Mouse (Mus musculus) testis, adult 2 months (tissue): Measurements from ENCODE around the gene Gm5724. TPM values are rescaled to one million over a fixed set of nuclear protein-coding genes. Genes with fewer than 3 reads are reported as not detected.

Experiments used
- H3K27ac ChIP-seq: fragments of 200-500 bp; 2 replicates; pipeline ENCODE4 v1.5.1; 2012; ENCODE audit warnings: low read depth, low read length; ENCODE audit not compliant: control insufficient read depth, insufficient read depth
- H3K27me3 ChIP-seq: fragments of 200-500 bp; 2 replicates; pipeline ENCODE4 v1.6.1; 2012; ENCODE audit warnings: mild to moderate bottlenecking, low read length, moderate library complexity; ENCODE audit not compliant: control insufficient read depth, insufficient read depth
- H3K36me3 ChIP-seq: fragments of 200-500 bp; 2 replicates; pipeline ENCODE4 v1.6.1; 2012; ENCODE audit warnings: mild to moderate bottlenecking, low read length; ENCODE audit not compliant: control insufficient read depth, insufficient read depth
- H3K4me1 ChIP-seq: fragments of 200-500 bp; 2 replicates; pipeline ENCODE4 v1.6.1; 2012; ENCODE audit warnings: low read length; ENCODE audit not compliant: control insufficient read depth, insufficient read depth
- H3K4me3 ChIP-seq: fragments of 200-500 bp; 2 replicates; pipeline ENCODE4 v1.5.1; 2012; ENCODE audit warnings: low read depth, mild to moderate bottlenecking, low read length, moderate library complexity, mixed read lengths; ENCODE audit not compliant: control insufficient read depth
- CTCF ChIP-seq: fragments of 200-500 bp; IDR thresholded peaks from 2 replicates; pipeline ENCODE4 v1.5.1; 2012; ENCODE audit warnings: low read depth, mild to moderate bottlenecking, inconsistent platforms, low read length, moderate library complexity; ENCODE audit not compliant: control insufficient read depth, insufficient read depth, insufficient replicate concordance
- POLR2A ChIP-seq: fragments of 200-500 bp; IDR thresholded peaks from 2 replicates; pipeline ENCODE4 v1.6.1; 2012; ENCODE audit warnings: low read depth, mild to moderate bottlenecking, inconsistent platforms, low read length, moderate library complexity; ENCODE audit not compliant: control insufficient read depth
- polyA plus RNA-seq: library from polyadenylated mRNA; depleted of rRNA; stranded (reverse); fragments of >200 nt; gene quantifications from 2 replicates; pipeline ENCODE4 v1.2.3, GENCODE M21; 2012; rRNA removed

Gene Gm5724
- polyA plus RNA-seq: 0.61 and 0.80 TPM in 2 replicates

- Histone ChIP-seq H3K4me1 (no peaks in the 10 kb centered on the region), H3K27me3 (no peaks in the 10 kb centered on the region), H3K4me3 (no peak within 1 kb of the TSS), H3K36me3 (no peaks in the 10 kb centered on the region), H3K27ac (no peak within 1 kb of the TSS)
- TF ChIP-seq POLR2A: no peak
- no peak for TF ChIP-seq CTCF
Measured at GRCm38 (mm10) chr6:141773710-141774109, at the start of gene Gm5724. TSS of gene Gm5724 (minus strand) at chr6:141773810.

GRCm38 (mm10) chr6:141797837-141798236, 24.2 kb upstream of the Gm5724 start:
- no peaks in the 10 kb centered on the region for H3K27me3 ChIP-seq
- no peak overlapping the region for H3K27ac ChIP-seq
- no peak for TF ChIP-seq POLR2A
- no peak for TF ChIP-seq CTCF
- no peaks in the 10 kb centered on the region for H3K36me3 ChIP-seq
- H3K4me3 ChIP-seq: no peak overlapping the region
- no peaks in the 10 kb centered on the region for H3K4me1 ChIP-seq

- Histone ChIP-seq H3K4me1 (no peaks in the 10 kb centered on the region), H3K27ac (no peak overlapping the region), H3K27me3 (no peaks in the 10 kb centered on the region), H3K36me3 (no peaks in the 10 kb centered on the region), H3K4me3 (no peak overlapping the region)
- TF ChIP-seq CTCF (no peak), POLR2A (no peak)
Measured at GRCm38 (mm10) chr6:141774476-141774875, 866 bp upstream of the Gm5724 start.

- Histone ChIP-seq H3K36me3 (no peaks in the 10 kb centered on the region), H3K27me3 (no peaks in the 10 kb centered on the region), H3K27ac (no peak overlapping the region), H3K4me1 (no peaks in the 10 kb centered on the region), H3K4me3 (no peak overlapping the region)
- TF ChIP-seq POLR2A (no peak), CTCF (no peak)
Measured at GRCm38 (mm10) chr6:141691246-141691645, 82.4 kb downstream of the Gm5724 start.

GRCm38 (mm10) chr6:141687008-141687407, 86.6 kb downstream of the Gm5724 start:
- Histone ChIP-seq H3K36me3 (no peaks in the 10 kb centered on the region), H3K4me3 (no peak overlapping the region), H3K4me1 (no peaks in the 10 kb centered on the region), H3K27me3 (no peaks in the 10 kb centered on the region), H3K27ac (no peak overlapping the region)
- TF ChIP-seq POLR2A (no peak), CTCF (no peak)

Other genes with a start within 250 kb of the Gm5724 start
- not detected in 2 replicates for gene Slco1c1, start 249.4 kb downstream of the Gm5724 start, polyA plus RNA-seq
- not detected in 2 replicates for gene Slco1b2, start 144.3 kb downstream of the Gm5724 start, polyA plus RNA-seq
- 0.47 and 0.68 TPM in 2 replicates for gene Slco1a4, start 82.4 kb upstream of the Gm5724 start, polyA plus RNA-seq
- gene Slco1a1, start 173.2 kb upstream of the Gm5724 start, polyA plus RNA-seq: not detected in 2 replicates
- not detected in 2 replicates for gene Gm6614, start 237.6 kb upstream of the Gm5724 start, polyA plus RNA-seq